Mouse (Mus musculus): ENCODE results near the gene Echdc2. TPM values are rescaled to one million over a fixed set of nuclear protein-coding genes. Genes with fewer than 3 reads are reported as not detected.

Gene Echdc2
- polyA plus RNA-seq, 1 experiment: not detected

- no peak overlapping the region for H3K27ac ChIP-seq (ENCODE audit: insufficient read depth, low read depth, low read length)
- 86% methylated on average over 5 of the region's 5 CpGs for WGBS
- H3K4me3 ChIP-seq (ENCODE audit: insufficient read depth, low read depth, low read length): no peak overlapping the region
- peaks cover 4% of the 10 kb centered on the region; the same call in 1 of the 2 replicates for H3K4me1 ChIP-seq (ENCODE audit: control insufficient read depth, insufficient read depth, low read length)
- TF ChIP-seq POLR2A (IDR thresholded peaks at IDR 0.05; ENCODE audit: insufficient read depth, low read depth, low read length) (no peak), CTCF (IDR thresholded peaks at IDR 0.05; ENCODE audit: insufficient read depth, low read depth, low read length) (no peak)
Measured at GRCm38 (mm10) chr4:108222507-108222906, 57.3 kb downstream of the Echdc2 start.

- TF ChIP-seq POLR2A (IDR thresholded peaks at IDR 0.05; ENCODE audit: insufficient read depth, low read depth, low read length): no peak
- no peak for TF ChIP-seq CTCF (IDR thresholded peaks at IDR 0.05; ENCODE audit: insufficient read depth, low read depth, low read length)
- Histone ChIP-seq H3K4me1 (ENCODE audit: control insufficient read depth, insufficient read depth, low read length) (no peaks in the 10 kb centered on the region), H3K4me3 (ENCODE audit: insufficient read depth, low read depth, low read length) (no peak overlapping the region), H3K27ac (ENCODE audit: insufficient read depth, low read depth, low read length) (no peak overlapping the region)
- 72% methylated on average over 3 of the region's 3 CpGs for WGBS
Measured at GRCm38 (mm10) chr4:108225341-108225872, 60.2 kb downstream of the Echdc2 start.

Other genes starting within 250 kb of the Echdc2 start
- gene Cpt2, start 241.8 kb upstream of the Echdc2 start, polyA plus RNA-seq (2012; ENCODE audit: insufficient read depth, insufficient read length, low replicate concordance, missing spikeins): not detected in 2 replicates
- gene Slc1a7, start 197.1 kb upstream of the Echdc2 start, polyA plus RNA-seq (2012; ENCODE audit: insufficient read depth, insufficient read length, low replicate concordance, missing spikeins): not detected in 2 replicates
- not detected in 2 replicates for gene Podn, start 69.0 kb upstream of the Echdc2 start, polyA plus RNA-seq (2012; ENCODE audit: insufficient read depth, insufficient read length, low replicate concordance, missing spikeins)
- gene Scp2, start 20.4 kb upstream of the Echdc2 start, polyA plus RNA-seq (2012; ENCODE audit: insufficient read depth, insufficient read length, low replicate concordance, missing spikeins): not detected in 2 replicates
- not detected in 2 replicates for gene Zyg11a, start 52.6 kb downstream of the Echdc2 start, polyA plus RNA-seq (2012; ENCODE audit: insufficient read depth, insufficient read length, low replicate concordance, missing spikeins)
- 69.6 and 87.5 TPM in 2 replicates for gene Zyg11b, start 135.7 kb downstream of the Echdc2 start, polyA plus RNA-seq (2012; ENCODE audit: insufficient read depth, insufficient read length, low replicate concordance, missing spikeins)
- gene Coa7, start 162.7 kb downstream of the Echdc2 start, polyA plus RNA-seq (2012; ENCODE audit: insufficient read depth, insufficient read length, low replicate concordance, missing spikeins): not detected in 2 replicates
- gene Shisal2a, start 217.9 kb downstream of the Echdc2 start, polyA plus RNA-seq (2012; ENCODE audit: insufficient read depth, insufficient read length, low replicate concordance, missing spikeins): not detected in 2 replicates
- not detected in 2 replicates for gene Gpx7, start 241.5 kb downstream of the Echdc2 start, polyA plus RNA-seq (2012; ENCODE audit: insufficient read depth, insufficient read length, low replicate concordance, missing spikeins)